In the genomic region with DNA sequence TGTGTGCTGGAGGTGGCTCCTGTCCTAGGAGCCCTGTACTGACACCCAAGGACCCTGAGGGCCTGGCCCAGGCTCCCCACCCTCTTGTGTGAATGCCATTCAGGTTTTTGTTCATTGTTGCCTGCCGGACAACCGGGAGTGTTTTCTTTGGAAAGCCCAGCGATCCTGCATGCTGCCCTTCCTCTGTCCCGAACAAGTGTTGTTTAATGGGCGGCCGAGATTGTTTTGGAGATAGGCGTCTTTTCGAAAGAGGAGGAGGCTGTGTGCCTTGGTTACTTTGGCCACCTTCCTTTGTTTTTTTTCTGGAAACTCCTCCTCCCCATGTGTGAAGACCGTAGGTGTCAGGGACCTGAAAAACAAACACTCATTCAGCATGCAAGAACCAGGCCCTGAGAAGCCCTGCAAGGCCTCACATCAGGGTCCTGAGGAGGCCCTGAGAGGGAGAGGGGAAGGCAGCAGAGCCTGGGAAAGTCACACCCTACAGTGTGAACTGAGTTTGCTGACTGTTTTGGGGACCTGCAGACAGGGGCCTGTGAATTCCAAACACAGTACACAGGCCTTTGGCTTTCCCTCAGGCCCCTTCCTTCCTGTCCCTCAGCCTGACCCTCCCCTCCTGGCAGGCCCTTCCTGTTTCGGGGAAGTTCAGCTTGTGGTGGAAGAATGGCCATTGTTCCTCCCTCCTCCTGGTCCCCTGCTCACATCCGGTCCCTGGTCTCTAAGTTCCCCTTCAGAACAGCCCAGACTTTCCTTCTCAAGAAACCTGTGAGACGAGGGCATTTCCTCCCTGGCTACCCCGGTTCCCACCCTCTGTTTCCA, we compare ENCODE assay signal across 7 mouse cellular contexts.
A peak's percentile ranks its signal among the peaks of the same experiment; 100 is the strongest.
DNase-seq lines count a peak whose midpoint lies in the region; ATAC-seq lines count a peak whose summit lies in the region.

No protein-coding gene starts in this region.

- H3K9me3 ChIP-seq in embryonic facial prominence, embryonic 15.5 days (replicated peaks): no peaks in the 10 kb centered on the region
- H3K9me3 ChIP-seq in hindbrain, embryonic 13.5 days: no peaks in the 10 kb centered on the region
- H3K9me3 ChIP-seq in limb, embryonic 15.5 days: no peaks in the 10 kb centered on the region

- H3K9ac ChIP-seq in embryonic facial prominence, embryonic 15.5 days: no peak overlapping the region
- H3K9ac ChIP-seq in hindbrain, embryonic 13.5 days: no peak overlapping the region
- H3K9ac ChIP-seq in limb, embryonic 15.5 days: no peak overlapping the region

- H3K36me3 ChIP-seq in embryonic facial prominence, embryonic 15.5 days: no peaks in the 10 kb centered on the region
- H3K36me3 ChIP-seq in hindbrain, embryonic 13.5 days: no peaks in the 10 kb centered on the region
- H3K36me3 ChIP-seq in limb, embryonic 15.5 days: no peaks in the 10 kb centered on the region

- peak overlapping the region; percentile 65 for H3K27ac ChIP-seq in embryonic facial prominence, embryonic 15.5 days (replicated peaks)
- H3K27ac ChIP-seq in hindbrain, embryonic 13.5 days: peak overlapping the region; percentile 45; the same call in 1 of the 2 replicates
- H3K27ac ChIP-seq in limb, embryonic 15.5 days: peak overlapping the region; percentile 69

- peak; percentile 21 for DNase-seq in 3134 (ENCODE audit: extremely low read depth, insufficient read length, low spot score)
- peak; percentile 59 to 60 for DNase-seq in B cell, adult 2 months
- DNase-seq in neural tube, embryonic 10.5 days (ENCODE audit: extremely low spot score, low spot score): peak; percentile 42
- no peak for DNase-seq in ovary, adult 18-20 months (ENCODE audit: low spot score)

- WGBS in embryonic facial prominence, embryonic 15.5 days: 56% methylated on average over 13 of the region's 13 CpGs
- WGBS in hindbrain, embryonic 13.5 days: 51% methylated on average over 13 of the region's 13 CpGs
- 47% methylated on average over 13 of the region's 13 CpGs for WGBS in limb, embryonic 15.5 days

- no peaks in the 10 kb centered on the region for H3K27me3 ChIP-seq in embryonic facial prominence, embryonic 15.5 days
- H3K27me3 ChIP-seq in hindbrain, embryonic 13.5 days: 0 out of 2 replicates have a peak, but pooled peaks cover 3% of the 10 kb centered on the region
- no peaks in the 10 kb centered on the region for H3K27me3 ChIP-seq in limb, embryonic 15.5 days

- H3K4me1 ChIP-seq in embryonic facial prominence, embryonic 15.5 days: no peaks in the 10 kb centered on the region
- H3K4me1 ChIP-seq in hindbrain, embryonic 13.5 days (replicated peaks): 0 out of 2 replicates have a peak, but pooled peaks cover 2% of the 10 kb centered on the region
- peaks cover 10% of the 10 kb centered on the region; the same call in 1 of the 2 replicates for H3K4me1 ChIP-seq in limb, embryonic 15.5 days

- no peak overlapping the region for H3K4me3 ChIP-seq in embryonic facial prominence, embryonic 15.5 days (replicated peaks)
- no peak overlapping the region for H3K4me3 ChIP-seq in hindbrain, embryonic 13.5 days
- no peak overlapping the region for H3K4me3 ChIP-seq in limb, embryonic 15.5 days

- ATAC-seq in embryonic facial prominence, embryonic 15.5 days (ENCODE audit: insufficient number of reproducible peaks, low FRiP score, low TSS enrichment, low read depth): peak; percentile 55; the same call in 1 of the 2 replicates
- no peak for ATAC-seq in hindbrain, embryonic 13.5 days (ENCODE audit: low FRiP score)
- peak; percentile 69; the same call in 1 of the 2 replicates for ATAC-seq in limb, embryonic 15.5 days (ENCODE audit: insufficient number of reproducible peaks, low FRiP score, low TSS enrichment, low read depth)

- no peak overlapping the region for H3K4me2 ChIP-seq in embryonic facial prominence, embryonic 15.5 days (replicated peaks)
- H3K4me2 ChIP-seq in hindbrain, embryonic 13.5 days: no peak overlapping the region
- H3K4me2 ChIP-seq in limb, embryonic 15.5 days: no peak overlapping the region
